Mouse (Mus musculus) ES-Bruce4 (cell line): ENCODE data around the gene Napepld. TPM values are rescaled to one million over a fixed set of nuclear protein-coding genes. Genes with fewer than 3 reads are reported as not detected.
"Not testable (repeated sequence)": the region's sequence is repeated elsewhere in the genome, so short reads cannot be mapped to it uniquely, and the experiment has no call there.

Source experiments
- H3K27ac ChIP-seq: 2 replicates; pipeline ENCODE4 v1.5.1; 2012; ENCODE audit warnings: low read length, inconsistent platforms; ENCODE audit not compliant: insufficient read depth
- H3K27me3 ChIP-seq: 2 replicates; pipeline ENCODE4 v1.6.1; 2012; ENCODE audit warnings: mild to moderate bottlenecking, low read length, inconsistent platforms; ENCODE audit not compliant: control insufficient read depth, poor library complexity, insufficient read depth, severe bottlenecking
- H3K36me3 ChIP-seq: 2 replicates; pipeline ENCODE4 v1.6.1; 2012; ENCODE audit warnings: inconsistent platforms, mild to moderate bottlenecking, low read length, moderate library complexity; ENCODE audit not compliant: control insufficient read depth, poor library complexity, insufficient read depth, severe bottlenecking
- H3K4me1 ChIP-seq: one replicate; pipeline ENCODE4 v1.8.1; 2011; ENCODE audit warnings: low read length; ENCODE audit not compliant: control insufficient read depth, insufficient read depth
- H3K4me3 ChIP-seq: 2 replicates; pipeline ENCODE4 v1.5.1; 2011; ENCODE audit warnings: low read depth, mild to moderate bottlenecking, low read length
- H3K9ac ChIP-seq: 2 replicates; pipeline ENCODE4 v1.6.1; 2012; ENCODE audit warnings: low read depth, mild to moderate bottlenecking, inconsistent platforms; ENCODE audit not compliant: poor library complexity, severe bottlenecking
- H3K9me3 ChIP-seq: replicated peaks from 2 replicates; pipeline ENCODE4 v1.6.1; 2012; ENCODE audit warnings: mild to moderate bottlenecking, low read length, inconsistent platforms; ENCODE audit not compliant: control insufficient read depth, poor library complexity, insufficient read depth, severe bottlenecking
- CTCF ChIP-seq: IDR thresholded peaks from one replicate; pipeline ENCODE4 v1.8.1; 2011; ENCODE audit warnings: low read depth, low read length
- EP300 ChIP-seq: IDR thresholded peaks from 2 replicates; pipeline ENCODE4 v1.6.1; 2011; ENCODE audit warnings: low read depth, low read length; ENCODE audit not compliant: insufficient read depth
- POLR2A ChIP-seq: IDR thresholded peaks from one replicate; pipeline ENCODE4 v1.8.1; 2011; ENCODE audit warnings: low read length; ENCODE audit not compliant: insufficient read depth
- polyA plus RNA-seq: library from polyadenylated mRNA; stranded (reverse); fragments of >200 nt; gene quantifications from 2 replicates; pipeline ENCODE4 v1.2.4, GENCODE M21; 2011; ENCODE audit warnings: low read depth; ENCODE audit not compliant: missing spikeins, insufficient read depth, insufficient read length

Gene Napepld
- polyA plus RNA-seq, 1 experiment = 6.4 TPM

GRCm38 (mm10) chr5:21702873-21703475 lies 1.8 kb upstream of the Napepld start:
- Histone ChIP-seq H3K9me3 (peaks cover 2% of the 10 kb centered on the region; the same call in 1 of the 2 replicates), H3K4me3 (no peak overlapping the region), H3K27ac (no peak overlapping the region), H3K36me3 (no peaks in the 10 kb centered on the region), H3K9ac (no peak overlapping the region), H3K4me1 (no peaks in the 10 kb centered on the region), H3K27me3 (no peaks in the 10 kb centered on the region)
- TF ChIP-seq POLR2A (no peak), EP300 (no peak), CTCF (no peak)

- H3K4me1 ChIP-seq = no peaks in the 10 kb centered on the region
- peak overlapping the region; percentile 77 for H3K4me3 ChIP-seq
- H3K27me3 ChIP-seq = no peaks in the 10 kb centered on the region
- TF ChIP-seq EP300 = no peak
- TF ChIP-seq CTCF = no peak
- TF ChIP-seq POLR2A = no peak
- H3K9ac ChIP-seq = peak overlapping the region; percentile 76
- no peak overlapping the region for H3K27ac ChIP-seq
- H3K36me3 ChIP-seq = no peaks in the 10 kb centered on the region
- H3K9me3 ChIP-seq = peaks cover 2% of the 10 kb centered on the region; the same call in 1 of the 2 replicates
Observed at GRCm38 (mm10) chr5:21702009-21702364, 791 bp upstream of the Napepld start.

GRCm38 (mm10) chr5:21700934-21701333 lies 262 bp downstream of the Napepld start:
- Histone ChIP-seq H3K27ac (no peak overlapping the region), H3K9ac (peak overlapping the region; percentile 41), H3K36me3 (no peaks in the 10 kb centered on the region), H3K27me3 (no peaks in the 10 kb centered on the region), H3K9me3 (no peaks in the 10 kb centered on the region), H3K4me1 (no peaks in the 10 kb centered on the region), H3K4me3 (peak overlapping the region; percentile 93)
- TF ChIP-seq CTCF (no peak), POLR2A (no peak), EP300 (no peak)

GRCm38 (mm10) chr5:21700272-21700821 lies 849 bp downstream of the Napepld start:
- Histone ChIP-seq H3K4me1 (no peaks in the 10 kb centered on the region), H3K9me3 (no peaks in the 10 kb centered on the region), H3K9ac (peak overlapping the region; percentile 41), H3K27ac (no peak overlapping the region), H3K27me3 (no peaks in the 10 kb centered on the region), H3K4me3 (peak overlapping the region; percentile 43), H3K36me3 (no peaks in the 10 kb centered on the region)
- TF ChIP-seq CTCF = no peak
- TF ChIP-seq POLR2A = no peak
- TF ChIP-seq EP300 = no peak

GRCm38 (mm10) chr5:21699555-21699954 lies 1.6 kb downstream of the Napepld start:
- not testable (repeated sequence) for H3K4me3 ChIP-seq, H3K27ac ChIP-seq, H3K27me3 ChIP-seq, H3K36me3 ChIP-seq, H3K4me1 ChIP-seq, H3K9ac ChIP-seq, H3K9me3 ChIP-seq

GRCm38 (mm10) chr5:21694854-21695490 lies 6.2 kb downstream of the Napepld start:
- TF ChIP-seq EP300 = no peak
- no peak for TF ChIP-seq POLR2A
- TF ChIP-seq CTCF = no peak
- Histone ChIP-seq H3K4me3 (no peak overlapping the region), H3K9ac (no peak overlapping the region), H3K27ac (no peak overlapping the region), H3K27me3 (no peaks in the 10 kb centered on the region), H3K4me1 (no peaks in the 10 kb centered on the region), H3K9me3 (no peaks in the 10 kb centered on the region), H3K36me3 (no peaks in the 10 kb centered on the region)
